Mouse (Mus musculus): Measurements from ENCODE around the gene Gripap1. TPM values are rescaled to one million over a fixed set of nuclear protein-coding genes. Genes with fewer than 3 reads are reported as not detected.

The Gripap1 gene
- polyA plus RNA-seq, 1 experiment from 2014 or later: 27.7 TPM

DNA sequence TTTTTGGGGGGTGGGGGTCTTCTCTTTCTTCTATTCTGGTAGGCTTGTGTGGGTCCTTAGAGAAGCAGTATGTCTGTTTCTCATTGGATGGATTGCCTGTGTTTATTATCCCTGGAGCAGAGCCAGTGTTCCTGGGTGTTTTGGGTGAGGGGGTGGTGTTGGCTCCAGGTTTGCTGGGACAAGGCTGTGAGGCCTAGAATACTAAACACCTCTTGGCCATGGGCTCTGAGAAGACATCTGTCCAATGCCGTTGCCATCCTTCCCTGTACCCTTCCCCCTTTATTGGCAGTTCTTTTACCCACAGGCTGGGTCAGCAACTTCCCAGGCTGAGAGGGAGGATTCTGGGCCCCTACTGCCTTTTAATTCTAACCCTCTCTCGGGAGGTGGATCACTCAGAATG lies 58.3 kb downstream of the Gripap1 start:
- H3K4me2 ChIP-seq (ENCODE audit: low read depth, low read length): no peak overlapping the region
- WGBS (ENCODE audit: insufficient replicate concordance): 66% methylated on average over 2 of the region's 2 CpGs
- no peak overlapping the region for H3K9ac ChIP-seq (ENCODE audit: low read depth, low read length)
- H3K4me3 ChIP-seq (ENCODE audit: low read depth, low read length): no peak overlapping the region
- H3K9me3 ChIP-seq (replicated peaks; ENCODE audit: control insufficient read depth, low read length): no peaks in the 10 kb centered on the region
- H3K27ac ChIP-seq (ENCODE audit: low read length): no peak overlapping the region
- peaks cover 6% of the 10 kb centered on the region for H3K4me1 ChIP-seq (ENCODE audit: control insufficient read depth, low read depth, low read length)
- peaks cover 7% of the 10 kb centered on the region for H3K36me3 ChIP-seq (ENCODE audit: control insufficient read depth, insufficient read depth)
- ATAC-seq (ENCODE audit: low read depth): no peak
- no peaks in the 10 kb centered on the region for H3K27me3 ChIP-seq (ENCODE audit: control insufficient read depth, insufficient read depth, low read depth, low read length)

DNA sequence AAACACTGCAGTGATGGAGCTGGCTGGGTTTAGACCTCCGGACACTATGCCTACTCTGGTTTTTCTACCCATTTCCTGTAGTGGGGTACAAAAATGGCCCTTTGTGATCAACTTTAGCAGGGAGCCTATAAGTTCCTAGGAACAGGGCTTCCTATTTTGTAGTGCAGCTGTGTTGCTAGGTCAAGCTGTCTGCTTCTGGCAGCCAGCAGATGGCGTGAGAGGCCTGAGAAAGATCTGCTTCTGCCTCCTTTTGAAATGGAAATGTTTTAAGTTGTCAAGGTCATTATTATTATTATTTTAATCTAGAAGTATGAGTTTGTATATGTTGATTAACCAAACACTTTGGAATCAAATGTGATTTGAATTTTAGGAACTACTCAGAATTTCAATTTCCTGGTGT lies 65.0 kb downstream of the Gripap1 start:
- WGBS (ENCODE audit: insufficient replicate concordance): 25% methylated on average over 2 of the region's 2 CpGs
- H3K4me3 ChIP-seq (ENCODE audit: low read depth, low read length): no peak overlapping the region
- H3K36me3 ChIP-seq (ENCODE audit: control insufficient read depth, insufficient read depth): peaks cover 5% of the 10 kb centered on the region

DNA sequence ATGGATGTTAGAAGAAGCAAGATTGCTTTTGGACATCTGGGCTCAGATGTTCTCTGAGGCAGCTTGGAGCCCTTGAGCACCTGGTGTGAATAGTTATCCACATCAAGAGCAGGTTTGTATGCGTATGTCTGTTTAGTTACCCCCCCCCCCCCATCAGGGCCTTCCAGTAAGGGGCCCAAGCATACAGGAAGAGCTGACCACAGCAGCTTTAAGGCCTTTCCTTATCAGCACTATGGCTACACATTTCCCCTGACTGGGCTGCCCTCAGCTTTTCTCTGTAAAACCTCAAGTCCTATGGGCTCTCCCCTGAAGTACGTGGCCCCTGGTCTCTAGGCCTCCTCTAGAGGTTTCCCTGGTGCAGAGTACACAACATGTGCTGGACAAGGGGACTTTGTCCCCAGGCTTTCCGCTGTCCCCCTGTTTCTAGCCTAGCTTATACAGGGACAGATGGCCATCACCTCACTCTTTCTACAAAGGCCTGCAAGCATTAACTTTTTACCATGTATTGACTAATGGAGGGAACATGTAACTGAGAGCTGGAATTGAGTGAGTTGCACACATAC lies 69.7 kb downstream of the Gripap1 start:
- H3K27me3 ChIP-seq (ENCODE audit: control insufficient read depth, insufficient read depth, low read depth, low read length): no peaks in the 10 kb centered on the region
- H3K27ac ChIP-seq (ENCODE audit: low read length): peak overlapping the region; percentile 35; the same call in 1 of the 2 replicates
- no peak overlapping the region for H3K4me2 ChIP-seq (ENCODE audit: low read depth, low read length)
- H3K4me1 ChIP-seq (ENCODE audit: control insufficient read depth, low read depth, low read length): peaks cover 18% of the 10 kb centered on the region
- WGBS (ENCODE audit: insufficient replicate concordance): 47% methylated on average over 3 of the region's 3 CpGs
- H3K9me3 ChIP-seq (replicated peaks; ENCODE audit: control insufficient read depth, low read length): no peaks in the 10 kb centered on the region
- no peak overlapping the region for H3K9ac ChIP-seq (ENCODE audit: low read depth, low read length)
- no peaks in the 10 kb centered on the region for H3K36me3 ChIP-seq (ENCODE audit: control insufficient read depth, insufficient read depth)
- peak; percentile 71 for ATAC-seq (ENCODE audit: low read depth)
- no peak overlapping the region for H3K4me3 ChIP-seq (ENCODE audit: low read depth, low read length)

More for the DNA sequence above, 65.0 kb downstream of the Gripap1 start:
- Histone ChIP-seq H3K9ac (ENCODE audit: low read depth, low read length) (no peak overlapping the region), H3K27ac (ENCODE audit: low read length) (no peak overlapping the region), H3K9me3 (replicated peaks; ENCODE audit: control insufficient read depth, low read length) (no peaks in the 10 kb centered on the region), H3K4me2 (ENCODE audit: low read depth, low read length) (no peak overlapping the region), H3K4me1 (ENCODE audit: control insufficient read depth, low read depth, low read length) (peaks cover 4% of the 10 kb centered on the region), H3K27me3 (ENCODE audit: control insufficient read depth, insufficient read depth, low read depth, low read length) (no peaks in the 10 kb centered on the region)
- no peak for ATAC-seq (ENCODE audit: low read depth)

DNA sequence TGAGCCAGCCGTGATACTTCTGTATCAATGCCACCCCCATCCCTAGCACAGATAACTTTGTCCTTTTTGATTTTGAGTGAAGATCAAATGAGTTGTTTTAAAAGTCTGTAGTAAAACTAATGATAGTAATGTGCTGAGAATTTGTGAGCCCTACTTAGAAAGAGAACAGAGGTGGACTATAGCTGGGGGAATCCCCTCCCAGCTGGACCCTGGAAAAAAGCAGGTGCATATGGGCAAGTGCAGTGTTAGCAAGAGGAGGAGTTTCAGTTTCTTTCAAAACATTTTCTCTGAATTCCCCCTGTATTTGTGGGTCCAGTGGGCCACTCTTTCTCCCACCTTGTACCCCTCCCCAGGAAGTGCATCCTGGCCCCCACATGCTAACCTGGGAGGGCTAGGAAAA lies 73.6 kb downstream of the Gripap1 start:
- Histone ChIP-seq H3K27ac (ENCODE audit: low read length) (no peak overlapping the region), H3K36me3 (ENCODE audit: control insufficient read depth, insufficient read depth) (peaks cover 8% of the 10 kb centered on the region; the same call in 1 of the 2 replicates), H3K4me2 (ENCODE audit: low read depth, low read length) (no peak overlapping the region), H3K4me1 (ENCODE audit: control insufficient read depth, low read depth, low read length) (peaks cover 18% of the 10 kb centered on the region), H3K9ac (ENCODE audit: low read depth, low read length) (no peak overlapping the region), H3K4me3 (ENCODE audit: low read depth, low read length) (no peak overlapping the region), H3K9me3 (replicated peaks; ENCODE audit: control insufficient read depth, low read length) (no peaks in the 10 kb centered on the region), H3K27me3 (ENCODE audit: control insufficient read depth, insufficient read depth, low read depth, low read length) (no peaks in the 10 kb centered on the region)
- ATAC-seq (ENCODE audit: low read depth): no peak
- WGBS (ENCODE audit: insufficient replicate concordance): 85% methylated on average over 1 of the region's 1 CpGs

- Histone ChIP-seq H3K27ac (ENCODE audit: low read length) (no peak overlapping the region), H3K36me3 (ENCODE audit: control insufficient read depth, insufficient read depth) (peaks cover 8% of the 10 kb centered on the region; the same call in 1 of the 2 replicates)
Measured at GRCm38 (mm10) chrX:7864551-7864950, 75.0 kb downstream of the Gripap1 start.

GRCm38 (mm10) chrX:7865343-7865742 lies 75.8 kb downstream of the Gripap1 start:
- Histone ChIP-seq H3K4me3 (ENCODE audit: low read depth, low read length) (no peak overlapping the region), H3K4me1 (ENCODE audit: control insufficient read depth, low read depth, low read length) (peaks cover 7% of the 10 kb centered on the region), H3K9me3 (replicated peaks; ENCODE audit: control insufficient read depth, low read length) (no peaks in the 10 kb centered on the region), H3K9ac (ENCODE audit: low read depth, low read length) (no peak overlapping the region), H3K4me2 (ENCODE audit: low read depth, low read length) (no peak overlapping the region), H3K36me3 (ENCODE audit: control insufficient read depth, insufficient read depth) (peaks cover 8% of the 10 kb centered on the region; the same call in 1 of the 2 replicates), H3K27ac (ENCODE audit: low read length) (no peak overlapping the region), H3K27me3 (ENCODE audit: control insufficient read depth, insufficient read depth, low read depth, low read length) (no peaks in the 10 kb centered on the region)
- no peak for ATAC-seq (ENCODE audit: low read depth)
- WGBS (ENCODE audit: insufficient replicate concordance): 46% methylated on average over 2 of the region's 2 CpGs

More at GRCm38 (mm10) chrX:7864551-7864950, 75.0 kb downstream of the Gripap1 start:
- Histone ChIP-seq H3K4me2 (ENCODE audit: low read depth, low read length) (no peak overlapping the region), H3K9me3 (replicated peaks; ENCODE audit: control insufficient read depth, low read length) (no peaks in the 10 kb centered on the region), H3K27me3 (ENCODE audit: control insufficient read depth, insufficient read depth, low read depth, low read length) (no peaks in the 10 kb centered on the region), H3K4me1 (ENCODE audit: control insufficient read depth, low read depth, low read length) (peaks cover 14% of the 10 kb centered on the region), H3K9ac (ENCODE audit: low read depth, low read length) (no peak overlapping the region), H3K4me3 (ENCODE audit: low read depth, low read length) (no peak overlapping the region)
- ATAC-seq (ENCODE audit: low read depth): no peak
- WGBS (ENCODE audit: insufficient replicate concordance): 56% methylated on average over 3 of the region's 3 CpGs

DNA sequence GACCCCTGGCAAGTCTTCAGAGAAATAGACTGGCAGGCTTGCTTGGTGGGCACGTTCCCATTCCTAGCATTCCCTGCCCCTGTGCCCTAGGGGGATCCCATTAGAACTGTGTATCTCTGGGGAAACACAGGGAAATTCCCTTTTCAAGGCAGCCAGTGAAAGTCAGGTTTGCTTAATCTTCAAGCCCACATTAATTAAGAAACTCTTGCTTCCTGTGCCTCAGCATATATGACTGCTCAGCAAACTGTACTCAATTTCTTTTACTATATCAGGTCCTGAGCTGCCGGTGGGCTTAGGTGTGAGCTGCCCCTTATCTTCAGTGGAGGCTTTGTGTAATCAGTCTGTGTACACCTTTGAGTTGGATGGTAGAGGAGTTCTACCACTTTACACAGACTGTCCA lies 76.2 kb downstream of the Gripap1 start:
- Histone ChIP-seq H3K9ac (ENCODE audit: low read depth, low read length) (no peak overlapping the region), H3K4me2 (ENCODE audit: low read depth, low read length) (no peak overlapping the region), H3K9me3 (replicated peaks; ENCODE audit: control insufficient read depth, low read length) (no peaks in the 10 kb centered on the region), H3K4me1 (ENCODE audit: control insufficient read depth, low read depth, low read length) (peaks cover 3% of the 10 kb centered on the region), H3K4me3 (ENCODE audit: low read depth, low read length) (no peak overlapping the region), H3K36me3 (ENCODE audit: control insufficient read depth, insufficient read depth) (peaks cover 8% of the 10 kb centered on the region; the same call in 1 of the 2 replicates), H3K27ac (ENCODE audit: low read length) (no peak overlapping the region), H3K27me3 (ENCODE audit: control insufficient read depth, insufficient read depth, low read depth, low read length) (no peaks in the 10 kb centered on the region)
- no peak for ATAC-seq (ENCODE audit: low read depth)
- WGBS (ENCODE audit: insufficient replicate concordance): 35% methylated on average over 2 of the region's 2 CpGs

DNA sequence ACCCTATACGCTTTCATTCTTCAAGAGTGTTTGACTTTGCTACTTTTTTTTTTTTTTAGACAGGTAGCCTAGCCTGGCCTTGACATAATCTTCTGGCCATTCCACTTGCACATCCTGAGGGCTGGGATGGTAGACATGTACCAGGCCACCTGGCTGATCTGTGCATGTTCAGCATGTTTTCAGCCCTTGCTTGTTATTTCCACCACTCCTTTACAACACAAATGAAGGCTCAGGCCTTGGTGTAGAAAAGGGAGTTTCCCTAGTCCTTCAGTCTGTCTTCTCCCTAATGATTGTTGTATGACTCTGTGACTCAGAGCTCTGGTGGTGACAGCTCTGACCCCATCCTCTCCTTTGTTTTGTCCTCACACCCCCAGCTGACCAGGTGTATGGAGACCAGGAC lies 77.6 kb downstream of the Gripap1 start:
- no peak for ATAC-seq (ENCODE audit: low read depth)
- Histone ChIP-seq H3K27me3 (ENCODE audit: control insufficient read depth, insufficient read depth, low read depth, low read length) (no peaks in the 10 kb centered on the region), H3K4me3 (ENCODE audit: low read depth, low read length) (no peak overlapping the region), H3K36me3 (ENCODE audit: control insufficient read depth, insufficient read depth) (peaks cover 13% of the 10 kb centered on the region), H3K9ac (ENCODE audit: low read depth, low read length) (no peak overlapping the region), H3K4me1 (ENCODE audit: control insufficient read depth, low read depth, low read length) (no peaks in the 10 kb centered on the region; the same call in 1 of the 2 replicates), H3K27ac (ENCODE audit: low read length) (no peak overlapping the region), H3K9me3 (replicated peaks; ENCODE audit: control insufficient read depth, low read length) (no peaks in the 10 kb centered on the region), H3K4me2 (ENCODE audit: low read depth, low read length) (no peak overlapping the region)
- 81% methylated on average over 1 of the region's 1 CpGs for WGBS (ENCODE audit: insufficient replicate concordance)

- Histone ChIP-seq H3K9me3 (replicated peaks; ENCODE audit: control insufficient read depth, low read length) (no peaks in the 10 kb centered on the region), H3K9ac (ENCODE audit: low read depth, low read length) (no peak overlapping the region), H3K4me3 (ENCODE audit: low read depth, low read length) (no peak overlapping the region), H3K27me3 (ENCODE audit: control insufficient read depth, insufficient read depth, low read depth, low read length) (no peaks in the 10 kb centered on the region), H3K4me2 (ENCODE audit: low read depth, low read length) (no peak overlapping the region), H3K27ac (ENCODE audit: low read length) (no peak overlapping the region), H3K4me1 (ENCODE audit: control insufficient read depth, low read depth, low read length) (no peaks in the 10 kb centered on the region; the same call in 1 of the 2 replicates), H3K36me3 (ENCODE audit: control insufficient read depth, insufficient read depth) (peaks cover 22% of the 10 kb centered on the region)
- no peak for ATAC-seq (ENCODE audit: low read depth)
- WGBS (ENCODE audit: insufficient replicate concordance): 44% methylated on average over 2 of the region's 2 CpGs
Measured at GRCm38 (mm10) chrX:7868506-7868905, 78.9 kb downstream of the Gripap1 start.

Data from liver, embryonic 16.5 days (tissue).